Mouse (Mus musculus): ENCODE measurements around the gene Gpn2.

- no peak for TF ChIP-seq CEBPB (IDR thresholded peaks at IDR 0.05; ENCODE audit: insufficient read depth, poor library complexity, severe bottlenecking)
- no peak for TF ChIP-seq POLR2A (IDR thresholded peaks at IDR 0.05; ENCODE audit: insufficient read length, low read depth)
- no peak for TF ChIP-seq POLR2AphosphoS2 (IDR thresholded peaks at IDR 0.05; ENCODE audit: insufficient read length, low read depth)
These were observed 20.0 kb downstream of the Gpn2 start for GRCm38 (mm10) chr4:133604175-133604574.
